Mouse (Mus musculus) liver, embryonic 16.5 days (tissue): ENCODE measurements around the gene Hmx2. TPM values are rescaled to one million over a fixed set of nuclear protein-coding genes. Genes with fewer than 3 reads are reported as not detected.

Source experiments
- ATAC-seq: fragments of 200-750 bp; cut with Nextera tagmentation; 2 replicates; pipeline ENCODE4 v1.8.0; 2017; ENCODE audit warnings: low read depth, mild to moderate bottlenecking, moderate number of reproducible peaks, moderate library complexity
- H3K27ac ChIP-seq: fragments of 300-500 bp; sonication (generic); 2 replicates; pipeline ENCODE4 v1.5.1; 2014; ENCODE audit warnings: mild to moderate bottlenecking, low read length
- H3K27me3 ChIP-seq: fragments of 300-500 bp; sonication (generic); 2 replicates; pipeline ENCODE4 v1.6.1; 2014; ENCODE audit warnings: low read depth, low read length, mixed read lengths; ENCODE audit not compliant: control insufficient read depth, insufficient read depth
- H3K36me3 ChIP-seq: fragments of 300-500 bp; sonication (generic); 2 replicates; pipeline ENCODE4 v1.6.1; 2014; ENCODE audit warnings: mild to moderate bottlenecking; ENCODE audit not compliant: control insufficient read depth, insufficient read depth
- H3K4me1 ChIP-seq: fragments of 300-500 bp; sonication (generic); 2 replicates; pipeline ENCODE4 v1.6.1; 2014; ENCODE audit warnings: low read depth, low read length, mixed read lengths; ENCODE audit not compliant: control insufficient read depth
- H3K4me2 ChIP-seq: fragments of 300-500 bp; sonication (generic); 2 replicates; pipeline ENCODE4 v1.6.1; 2014; ENCODE audit warnings: low read depth, low read length, mixed read lengths
- H3K4me3 ChIP-seq: fragments of 300-500 bp; sonication (generic); 2 replicates; pipeline ENCODE4 v1.5.1; 2014; ENCODE audit warnings: low read depth, mild to moderate bottlenecking, low read length
- H3K9ac ChIP-seq: fragments of 300-500 bp; sonication (generic); 2 replicates; pipeline ENCODE4 v1.6.1; 2014; ENCODE audit warnings: low read depth, low read length
- H3K9me3 ChIP-seq: fragments of 300-500 bp; sonication (generic); replicated peaks from 2 replicates; pipeline ENCODE4 v1.6.1; 2016; ENCODE audit warnings: low read length; ENCODE audit not compliant: control insufficient read depth
- WGBS: fragments of 180-500 bp; shearing (Covaris S2); extraction: QIAGEN DNeasy Blood & Tissue Kit; methylation state at CpG from one replicate; pipeline ENCODE4 v1.1.7; 2014; ENCODE audit not compliant: insufficient replicate concordance; 5-methylcytosine and 5-hydroxymethylcytosine counted together
- polyA plus RNA-seq: library from polyadenylated mRNA; unstranded; fragments of >200 nt; fragmentation: Nextera tagmentation; extraction: Ambion mirVana; gene quantifications from 2 replicates; pipeline ENCODE4 v1.2.1, GENCODE M21; 2015

Gene Hmx2
- polyA plus RNA-seq, 1 experiment from 2014 or later = not detected

DNA sequence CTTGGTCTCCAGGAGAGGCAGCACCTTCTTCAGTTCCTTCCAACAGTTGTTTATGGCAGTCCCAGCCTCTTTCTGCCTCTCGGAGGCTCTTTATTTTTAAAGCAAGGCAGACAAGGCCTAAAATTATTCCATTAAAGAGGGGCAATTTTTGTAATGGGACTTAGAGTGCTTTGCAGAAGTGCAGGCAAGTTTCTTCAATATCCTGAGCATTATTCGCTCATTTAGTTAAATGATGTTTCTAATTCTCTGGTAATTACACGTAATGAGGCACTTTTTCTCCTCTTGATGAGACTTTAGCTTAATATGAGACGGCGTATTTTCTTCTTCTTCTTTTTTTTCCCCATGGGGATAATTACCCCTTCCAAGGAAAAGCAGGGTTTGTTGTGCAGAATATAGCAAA is 37.0 kb downstream of the Hmx2 start:
- Histone ChIP-seq H3K36me3 (no peaks in the 10 kb centered on the region), H3K9ac (no peak overlapping the region), H3K27ac (no peak overlapping the region), H3K4me2 (no peak overlapping the region), H3K27me3 (no peaks in the 10 kb centered on the region), H3K4me1 (no peaks in the 10 kb centered on the region), H3K9me3 (no peaks in the 10 kb centered on the region), H3K4me3 (no peak overlapping the region)
- no peak for ATAC-seq
- WGBS = 75% methylated on average over 5 of the region's 5 CpGs

DNA sequence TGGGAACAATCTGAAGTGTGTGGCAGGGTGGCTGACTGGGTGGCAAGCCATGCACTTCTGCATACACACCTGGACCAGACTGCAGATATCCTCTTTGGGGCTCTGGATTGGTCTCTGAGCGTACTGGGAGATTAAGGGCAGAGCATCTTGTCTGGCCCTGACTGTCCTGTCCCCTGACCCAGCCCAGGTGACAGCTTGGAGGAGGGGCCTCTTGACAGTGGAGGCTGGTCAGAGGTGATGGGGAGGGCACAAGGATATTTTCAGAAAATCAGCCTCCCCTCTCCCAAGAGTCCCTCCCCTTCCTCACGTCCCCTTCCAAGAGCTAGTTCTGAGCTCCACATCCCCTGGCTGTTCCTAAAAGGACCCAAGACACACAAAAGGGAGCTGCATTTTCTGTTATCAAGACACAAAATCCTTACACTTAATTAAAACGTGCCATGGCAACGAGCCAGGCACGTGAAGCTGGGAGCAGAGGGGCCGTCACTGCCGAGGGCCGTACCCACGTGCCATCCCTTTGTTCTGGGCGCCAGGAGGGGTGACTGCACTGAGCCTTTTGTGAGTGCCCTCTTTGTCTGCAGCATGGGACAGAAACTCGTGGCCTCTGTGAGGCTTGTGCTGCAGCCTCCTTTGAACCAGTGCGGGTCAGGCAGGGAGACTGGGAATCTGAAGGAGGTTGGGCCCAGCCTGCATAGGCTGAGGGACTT is 49.4 kb downstream of the Hmx2 start:
- Histone ChIP-seq H3K4me1 (no peaks in the 10 kb centered on the region), H3K9me3 (no peaks in the 10 kb centered on the region), H3K27me3 (no peaks in the 10 kb centered on the region), H3K4me3 (no peak overlapping the region), H3K4me2 (no peak overlapping the region), H3K9ac (no peak overlapping the region), H3K27ac (no peak overlapping the region), H3K36me3 (no peaks in the 10 kb centered on the region)
- WGBS = 20% methylated on average over 12 of the region's 12 CpGs
- no peak for ATAC-seq

DNA sequence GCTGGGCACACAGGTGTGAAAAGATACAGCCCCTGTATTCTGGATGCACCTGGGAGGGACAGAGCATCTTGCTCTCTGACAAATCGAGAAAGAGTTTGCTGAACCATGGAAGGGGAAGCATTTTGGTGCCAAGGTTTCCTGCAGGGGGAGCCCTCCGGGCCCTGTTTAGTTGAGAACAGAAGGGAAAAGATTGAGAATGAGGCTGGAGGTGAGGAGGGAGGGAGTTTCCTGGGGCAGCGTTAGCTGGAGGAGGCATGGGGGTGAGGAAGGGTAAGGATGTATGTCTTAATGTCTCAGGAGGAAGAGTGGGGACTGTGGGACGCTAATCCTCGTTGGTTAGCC is 49.9 kb downstream of the Hmx2 start:
- H3K9ac ChIP-seq = no peak overlapping the region
- no peak overlapping the region for H3K27ac ChIP-seq
- H3K9me3 ChIP-seq = no peaks in the 10 kb centered on the region
- H3K36me3 ChIP-seq = no peaks in the 10 kb centered on the region
- no peaks in the 10 kb centered on the region for H3K27me3 ChIP-seq
- H3K4me2 ChIP-seq = no peak overlapping the region
- 10% methylated on average over 5 of the region's 5 CpGs for WGBS
- H3K4me3 ChIP-seq = no peak overlapping the region
- H3K4me1 ChIP-seq = no peaks in the 10 kb centered on the region
- ATAC-seq = no peak

DNA sequence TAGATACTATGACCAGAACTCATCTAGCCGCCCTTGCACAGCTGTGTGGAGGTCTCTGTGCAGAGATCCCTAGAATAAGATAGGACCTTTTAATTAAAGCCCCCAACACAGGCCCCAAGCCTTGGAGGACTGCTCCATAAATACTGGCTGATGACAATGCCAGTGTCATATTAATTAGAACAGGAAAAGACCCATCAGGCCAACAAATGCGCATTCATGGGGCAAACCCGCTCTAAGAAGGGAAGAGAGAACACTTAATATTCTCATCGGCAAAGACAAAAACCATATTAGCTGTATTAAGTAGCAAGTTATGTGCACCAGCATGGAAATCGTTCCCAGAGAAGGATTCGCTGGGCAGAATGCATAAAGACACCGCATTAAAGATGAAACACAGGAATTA is 53.5 kb downstream of the Hmx2 start:
- H3K9me3 ChIP-seq = no peaks in the 10 kb centered on the region
- no peak overlapping the region for H3K4me2 ChIP-seq
- H3K27ac ChIP-seq = no peak overlapping the region
- no peak for ATAC-seq
- no peaks in the 10 kb centered on the region for H3K36me3 ChIP-seq
- H3K9ac ChIP-seq = no peak overlapping the region
- H3K4me1 ChIP-seq = no peaks in the 10 kb centered on the region
- H3K27me3 ChIP-seq = no peaks in the 10 kb centered on the region
- 69% methylated on average over 7 of the region's 7 CpGs for WGBS
- no peak overlapping the region for H3K4me3 ChIP-seq

DNA sequence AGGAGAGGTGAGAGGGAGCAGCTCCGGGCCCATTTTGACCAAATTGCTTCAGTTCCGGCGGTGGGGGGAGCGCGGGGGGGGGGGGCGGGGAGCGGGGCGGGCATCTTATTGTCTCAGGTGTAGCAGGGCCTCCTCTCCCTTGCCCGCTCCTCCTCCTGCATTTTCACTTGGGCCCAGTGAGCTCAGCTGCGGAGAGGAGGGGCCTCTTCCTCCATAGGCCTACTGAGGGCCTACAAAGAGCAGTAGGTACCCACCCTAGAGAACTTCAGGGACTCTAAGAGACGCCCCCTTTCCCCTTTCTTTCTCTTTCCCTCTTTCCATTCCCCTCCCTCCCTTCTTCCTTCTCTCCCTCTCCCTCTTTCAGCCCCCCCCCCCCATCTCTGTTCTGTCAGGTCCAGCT is 54.6 kb downstream of the Hmx2 start:
- no peak for ATAC-seq

DNA sequence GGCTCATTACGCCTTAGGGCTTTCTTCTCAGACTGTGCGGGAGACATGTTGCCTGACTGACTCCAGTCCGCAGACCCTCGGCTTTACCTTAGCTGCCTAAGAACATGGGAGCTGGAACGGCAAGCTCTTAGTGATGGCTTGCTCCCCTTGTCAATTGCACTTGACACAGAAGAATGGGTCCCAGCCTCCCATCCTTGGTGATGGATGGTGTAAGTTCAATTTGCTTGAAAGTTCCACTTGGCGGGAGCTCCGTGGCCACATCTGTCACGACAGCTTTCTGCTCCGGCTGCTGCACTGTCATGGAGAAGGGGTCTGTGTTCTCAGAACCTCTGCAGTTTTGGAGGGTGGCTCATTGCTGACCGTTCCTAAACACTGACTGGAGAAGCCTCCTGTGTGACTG is 56.4 kb downstream of the Hmx2 start:
- Histone ChIP-seq H3K9me3 (no peaks in the 10 kb centered on the region), H3K4me2 (no peak overlapping the region), H3K27me3 (no peaks in the 10 kb centered on the region), H3K4me3 (no peak overlapping the region), H3K36me3 (no peaks in the 10 kb centered on the region), H3K4me1 (no peaks in the 10 kb centered on the region), H3K9ac (no peak overlapping the region), H3K27ac (no peak overlapping the region)
- 75% methylated on average over 10 of the region's 10 CpGs for WGBS
- no peak for ATAC-seq

More for the DNA sequence above, 54.6 kb downstream of the Hmx2 start:
- H3K4me3 ChIP-seq = no peak overlapping the region
- H3K9me3 ChIP-seq = no peaks in the 10 kb centered on the region
- no peak overlapping the region for H3K9ac ChIP-seq
- WGBS = 40% methylated on average over 4 of the region's 11 CpGs
- no peak overlapping the region for H3K4me2 ChIP-seq
- no peaks in the 10 kb centered on the region for H3K4me1 ChIP-seq
- no peaks in the 10 kb centered on the region for H3K36me3 ChIP-seq
- no peaks in the 10 kb centered on the region for H3K27me3 ChIP-seq
- H3K27ac ChIP-seq = no peak overlapping the region

DNA sequence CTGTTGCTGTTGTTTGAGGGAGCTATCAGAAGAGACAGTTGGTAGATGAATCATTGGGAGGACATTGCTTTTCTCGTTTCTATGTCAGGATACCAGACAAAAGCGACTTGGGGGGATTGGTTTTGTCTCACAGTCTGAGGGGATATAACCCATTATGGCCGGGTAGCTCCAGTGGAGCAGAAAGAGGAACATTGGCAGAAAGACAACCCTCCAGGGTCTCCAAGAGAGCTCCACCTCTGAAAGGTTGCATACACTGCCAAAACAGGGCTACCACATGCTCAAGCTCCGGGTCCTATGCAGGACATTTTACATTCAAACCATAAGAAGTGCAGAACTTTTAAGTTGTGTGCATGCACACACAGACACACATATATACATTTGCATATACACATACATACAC is 56.9 kb downstream of the Hmx2 start:
- Histone ChIP-seq H3K27ac (no peak overlapping the region), H3K36me3 (no peaks in the 10 kb centered on the region), H3K4me2 (no peak overlapping the region), H3K4me1 (no peaks in the 10 kb centered on the region), H3K9me3 (no peaks in the 10 kb centered on the region), H3K9ac (no peak overlapping the region), H3K27me3 (no peaks in the 10 kb centered on the region), H3K4me3 (no peak overlapping the region)
- 44% methylated on average over 4 of the region's 4 CpGs for WGBS
- ATAC-seq = no peak

Other genes with a start within 250 kb of the Hmx2 start
- not detected in 2 replicates for gene Cuzd1, start 226.5 kb upstream of the Hmx2 start, polyA plus RNA-seq
- not detected in 2 replicates for gene Fam24b, start 219.3 kb upstream of the Hmx2 start, polyA plus RNA-seq
- gene Fam24a, start 214.9 kb upstream of the Hmx2 start, polyA plus RNA-seq = not detected in 2 replicates
- 8.3 and 8.5 TPM in 2 replicates for gene 2310057M21Rik, start 186.0 kb upstream of the Hmx2 start, polyA plus RNA-seq
- 19.5 and 20.5 TPM in 2 replicates for gene Pstk, start 177.6 kb upstream of the Hmx2 start, polyA plus RNA-seq
- 10.2 and 10.7 TPM in 2 replicates for gene Ikzf5, start 138.3 kb upstream of the Hmx2 start, polyA plus RNA-seq
- gene Acadsb, start 138.2 kb upstream of the Hmx2 start, polyA plus RNA-seq = 43.2 and 44.2 TPM in 2 replicates
- gene Hmx3, start 5.9 kb upstream of the Hmx2 start, polyA plus RNA-seq = not detected in 2 replicates
- 92.4 and 100 TPM in 2 replicates for gene Bub3, start 11.4 kb downstream of the Hmx2 start, polyA plus RNA-seq